Mouse (Mus musculus) heart, embryonic 15.5 days (tissue): ENCODE results near the gene Crtc1. TPM values are rescaled to one million over a fixed set of nuclear protein-coding genes. Genes with fewer than 3 reads are reported as not detected.

ENCODE experiments used
- ATAC-seq: fragments of 200-750 bp; cut with Nextera tagmentation; replicated peaks from 2 replicates; pipeline ENCODE4 v1.8.0; 2017; ENCODE audit warnings: low read depth, moderate TSS enrichment; ENCODE audit not compliant: insufficient number of reproducible peaks, insufficient read depth, low FRiP score
- H3K27ac ChIP-seq: fragments of 300-500 bp; sonication (generic); 2 replicates; pipeline ENCODE4 v1.5.1; 2015; ENCODE audit warnings: mild to moderate bottlenecking, inconsistent platforms
- H3K27me3 ChIP-seq: fragments of 300-500 bp; sonication (generic); 2 replicates; pipeline ENCODE4 v1.6.1; 2015; ENCODE audit warnings: inconsistent platforms
- H3K36me3 ChIP-seq: fragments of 300-500 bp; sonication (generic); 2 replicates; pipeline ENCODE4 v1.6.1; 2015; ENCODE audit warnings: mild to moderate bottlenecking, inconsistent platforms
- H3K4me1 ChIP-seq: fragments of 300-500 bp; sonication (generic); replicated peaks from 2 replicates; pipeline ENCODE4 v1.6.1; 2015; ENCODE audit warnings: inconsistent platforms
- H3K4me2 ChIP-seq: fragments of 300-500 bp; sonication (generic); 2 replicates; pipeline ENCODE4 v1.6.1; 2015; ENCODE audit warnings: inconsistent platforms, mild to moderate bottlenecking, moderate library complexity
- H3K4me3 ChIP-seq: fragments of 300-500 bp; sonication (generic); 2 replicates; pipeline ENCODE4 v1.5.1; 2015; ENCODE audit warnings: mild to moderate bottlenecking, inconsistent platforms
- H3K9ac ChIP-seq: fragments of 300-500 bp; sonication (generic); 2 replicates; pipeline ENCODE4 v1.6.1; 2015; ENCODE audit warnings: mild to moderate bottlenecking, inconsistent platforms
- H3K9me3 ChIP-seq: fragments of 300-500 bp; sonication (generic); replicated peaks from 2 replicates; pipeline ENCODE4 v1.6.1; 2016; ENCODE audit warnings: inconsistent platforms
- WGBS: fragments of 180-500 bp; shearing (Covaris S2); methylation state at CpG from one replicate; pipeline ENCODE4 v1.1.7; 2015; ENCODE audit warnings: mixed read lengths; 5-methylcytosine and 5-hydroxymethylcytosine counted together
- polyA plus RNA-seq: library from polyadenylated mRNA; unstranded; fragments of >200 nt; fragmentation: Nextera tagmentation; extraction: Ambion mirVana; gene quantifications from 2 replicates; pipeline ENCODE4 v1.2.1, GENCODE M21; 2015

Gene Crtc1
- polyA plus RNA-seq, 1 experiment from 2014 or later: 8.7 TPM

- peaks cover 23% of the 10 kb centered on the region for H3K4me1 ChIP-seq
- no peak for ATAC-seq
- 70% methylated on average over 4 of the region's 4 CpGs for WGBS
- no peak overlapping the region for H3K4me3 ChIP-seq
- H3K4me2 ChIP-seq: no peak overlapping the region
- H3K9ac ChIP-seq: no peak overlapping the region
- H3K36me3 ChIP-seq: no peaks in the 10 kb centered on the region
- H3K9me3 ChIP-seq: no peaks in the 10 kb centered on the region
- H3K27me3 ChIP-seq: no peaks in the 10 kb centered on the region
- H3K27ac ChIP-seq: no peak overlapping the region
Measured at GRCm38 (mm10) chr8:70443326-70443725, 3.9 kb upstream of the Crtc1 start.

- Histone ChIP-seq H3K4me2 (no peak overlapping the region), H3K27ac (no peak overlapping the region), H3K4me3 (no peak overlapping the region), H3K9ac (no peak overlapping the region), H3K9me3 (no peaks in the 10 kb centered on the region), H3K27me3 (no peaks in the 10 kb centered on the region), H3K36me3 (no peaks in the 10 kb centered on the region), H3K4me1 (peaks cover 15% of the 10 kb centered on the region)
- 64% methylated on average over 3 of the region's 3 CpGs for WGBS
- no peak for ATAC-seq
Measured at GRCm38 (mm10) chr8:70441565-70441964, 2.2 kb upstream of the Crtc1 start.

GRCm38 (mm10) chr8:70440246-70440645 is 867 bp upstream of the Crtc1 start:
- WGBS: 43% methylated on average over 3 of the region's 3 CpGs
- no peaks in the 10 kb centered on the region for H3K27me3 ChIP-seq
- H3K4me2 ChIP-seq: peak overlapping the region; percentile 91
- H3K9ac ChIP-seq: no peak overlapping the region
- no peaks in the 10 kb centered on the region for H3K36me3 ChIP-seq
- H3K4me1 ChIP-seq: peaks cover 15% of the 10 kb centered on the region
- peak overlapping the region; percentile 74; the same call in 1 of the 2 replicates for H3K4me3 ChIP-seq
- no peak overlapping the region for H3K27ac ChIP-seq
- H3K9me3 ChIP-seq: no peaks in the 10 kb centered on the region
- ATAC-seq: no peak

- Histone ChIP-seq H3K4me1 (peaks cover 15% of the 10 kb centered on the region), H3K27me3 (no peaks in the 10 kb centered on the region), H3K4me2 (peak overlapping the region; percentile 91), H3K4me3 (peak overlapping the region; percentile 74), H3K9me3 (no peaks in the 10 kb centered on the region), H3K9ac (peak overlapping the region; percentile 70), H3K36me3 (no peaks in the 10 kb centered on the region), H3K27ac (peak overlapping the region; percentile 77)
- ATAC-seq: no peak
- 0% methylated on average over 7 of the region's 7 CpGs for WGBS
Measured at GRCm38 (mm10) chr8:70439848-70440179, 435 bp upstream of the Crtc1 start.

- Histone ChIP-seq H3K27ac (no peak overlapping the region), H3K4me3 (peak overlapping the region; percentile 74), H3K9me3 (no peaks in the 10 kb centered on the region), H3K27me3 (no peaks in the 10 kb centered on the region), H3K9ac (no peak overlapping the region), H3K4me1 (peaks cover 15% of the 10 kb centered on the region), H3K36me3 (no peaks in the 10 kb centered on the region), H3K4me2 (peak overlapping the region; percentile 91)
- ATAC-seq: no peak
- 84% methylated on average over 2 of the region's 2 CpGs for WGBS
Measured at GRCm38 (mm10) chr8:70438423-70438822, 956 bp downstream of the Crtc1 start.

- Histone ChIP-seq H3K4me3 (no peak overlapping the region), H3K27ac (no peak overlapping the region), H3K9me3 (no peaks in the 10 kb centered on the region), H3K9ac (no peak overlapping the region), H3K27me3 (no peaks in the 10 kb centered on the region), H3K4me1 (peaks cover 14% of the 10 kb centered on the region), H3K4me2 (no peak overlapping the region), H3K36me3 (no peaks in the 10 kb centered on the region)
- ATAC-seq: no peak
- WGBS: 90% methylated on average over 5 of the region's 5 CpGs
Measured at GRCm38 (mm10) chr8:70435156-70435555, 4.2 kb downstream of the Crtc1 start.

- no peak overlapping the region for H3K9ac ChIP-seq
- no peak for ATAC-seq
- no peaks in the 10 kb centered on the region for H3K4me1 ChIP-seq
- no peak overlapping the region for H3K4me3 ChIP-seq
- no peaks in the 10 kb centered on the region for H3K9me3 ChIP-seq
- H3K36me3 ChIP-seq: no peaks in the 10 kb centered on the region
- H3K27ac ChIP-seq: no peak overlapping the region
- no peaks in the 10 kb centered on the region for H3K27me3 ChIP-seq
- no peak overlapping the region for H3K4me2 ChIP-seq
- WGBS: 33% methylated on average over 4 of the region's 4 CpGs
Measured at GRCm38 (mm10) chr8:70432991-70433536, 6.3 kb downstream of the Crtc1 start.

- 94% methylated on average over 4 of the region's 4 CpGs for whole genome bisulfite sequencing
- no peaks in the 10 kb centered on the region for H3K36me3 ChIP-seq
- H3K9me3 ChIP-seq: no peaks in the 10 kb centered on the region
- no peak overlapping the region for H3K4me3 ChIP-seq
- no peaks in the 10 kb centered on the region; the same call in 1 of the 2 replicates for H3K4me1 ChIP-seq
- no peak overlapping the region for H3K9ac ChIP-seq
- no peak overlapping the region for H3K27ac ChIP-seq
- ATAC-seq: no peak
- no peaks in the 10 kb centered on the region for H3K27me3 ChIP-seq
- H3K4me2 ChIP-seq: no peak overlapping the region
Measured at GRCm38 (mm10) chr8:70431213-70431612, 8.2 kb downstream of the Crtc1 start.

GRCm38 (mm10) chr8:70426300-70426907 is 13.0 kb downstream of the Crtc1 start:
- H3K27ac ChIP-seq: no peak overlapping the region
- ATAC-seq: no peak
- whole genome bisulfite sequencing: 88% methylated on average over 2 of the region's 2 CpGs

GRCm38 (mm10) chr8:70422722-70423121 is 16.7 kb downstream of the Crtc1 start:
- ATAC-seq: no peak
- Histone ChIP-seq H3K9me3 (no peaks in the 10 kb centered on the region), H3K27ac (no peak overlapping the region), H3K4me3 (no peak overlapping the region), H3K4me2 (no peak overlapping the region), H3K4me1 (peaks cover 34% of the 10 kb centered on the region), H3K36me3 (no peaks in the 10 kb centered on the region), H3K9ac (no peak overlapping the region), H3K27me3 (no peaks in the 10 kb centered on the region)
- 94% methylated on average over 2 of the region's 2 CpGs for WGBS

More at GRCm38 (mm10) chr8:70426300-70426907, 13.0 kb downstream of the Crtc1 start:
- no peak overlapping the region for H3K4me3 ChIP-seq
- H3K27me3 ChIP-seq: no peaks in the 10 kb centered on the region
- H3K9ac ChIP-seq: no peak overlapping the region
- no peaks in the 10 kb centered on the region for H3K9me3 ChIP-seq
- no peaks in the 10 kb centered on the region; the same call in 1 of the 2 replicates for H3K4me1 ChIP-seq
- H3K36me3 ChIP-seq: no peaks in the 10 kb centered on the region
- no peak overlapping the region for H3K4me2 ChIP-seq

GRCm38 (mm10) chr8:70421349-70422104 is 17.9 kb downstream of the Crtc1 start:
- ATAC-seq: no peak
- H3K4me3 ChIP-seq: no peak overlapping the region
- 72% methylated on average over 18 of the region's 18 CpGs for WGBS
- peaks cover 44% of the 10 kb centered on the region for H3K4me1 ChIP-seq
- no peaks in the 10 kb centered on the region for H3K27me3 ChIP-seq
- no peaks in the 10 kb centered on the region for H3K36me3 ChIP-seq
- no peaks in the 10 kb centered on the region for H3K9me3 ChIP-seq
- no peak overlapping the region for H3K9ac ChIP-seq
- no peak overlapping the region for H3K4me2 ChIP-seq
- H3K27ac ChIP-seq: no peak overlapping the region
